Mouse (Mus musculus): Measurements from ENCODE around the gene Vipr1. TPM values are rescaled to one million over a fixed set of nuclear protein-coding genes. Genes with fewer than 3 reads are reported as not detected.

Vipr1 gene
- polyA plus RNA-seq, 1 experiment from 2014 or later = 0.33 TPM

DNA sequence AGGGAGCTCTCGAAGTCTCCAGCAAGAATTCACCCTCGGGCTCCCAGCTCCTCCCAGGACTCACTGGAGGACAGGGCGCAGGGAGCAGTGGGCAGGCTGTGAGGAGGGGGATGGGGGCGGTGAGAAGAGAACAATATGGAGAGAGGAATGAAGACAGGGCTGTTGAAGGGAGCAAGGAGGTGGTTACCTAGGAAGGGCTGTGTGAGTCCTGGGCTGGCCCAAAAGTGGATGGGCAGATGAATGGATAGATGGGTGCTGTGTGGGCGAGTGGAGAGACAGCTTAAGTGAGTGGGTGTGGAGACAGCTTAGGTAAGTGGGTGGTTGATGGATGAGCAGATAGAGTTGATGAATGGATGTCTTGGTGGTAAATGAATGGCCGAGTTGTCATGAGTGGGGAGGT lies 21.0 kb downstream of the Vipr1 start:
- no peak overlapping the region for H3K4me2 ChIP-seq
- H3K4me3 ChIP-seq = no peak overlapping the region
- H3K9me3 ChIP-seq = no peaks in the 10 kb centered on the region
- H3K4me1 ChIP-seq = no peaks in the 10 kb centered on the region
- peaks cover 78% of the 10 kb centered on the region for H3K27me3 ChIP-seq (replicated peaks)
- no peak for ATAC-seq (ENCODE audit: extremely low read depth, insufficient number of reproducible peaks, low FRiP score, low TSS enrichment)
- no peak overlapping the region for H3K9ac ChIP-seq
- no peaks in the 10 kb centered on the region for H3K36me3 ChIP-seq
- H3K27ac ChIP-seq (replicated peaks) = no peak overlapping the region
- 58% methylated on average over 6 of the region's 6 CpGs for WGBS

DNA sequence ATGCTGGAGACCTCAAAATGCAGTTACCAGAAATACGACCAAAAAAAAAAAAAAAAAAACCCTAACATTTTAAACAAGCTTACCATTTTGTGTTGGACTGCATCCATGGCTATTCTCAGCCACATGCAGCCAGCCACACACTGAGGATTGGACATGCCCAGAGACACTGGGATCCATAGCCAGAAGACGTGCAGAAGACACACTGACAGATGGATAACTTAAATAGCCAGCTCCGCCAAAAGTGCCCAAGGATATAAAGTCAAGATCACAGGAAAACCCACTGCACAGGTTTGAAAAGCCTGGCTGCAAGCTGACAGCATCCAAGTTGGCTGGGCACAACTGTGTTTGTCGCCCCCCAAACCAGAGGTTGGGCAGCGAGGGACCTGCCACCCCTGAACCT lies 21.6 kb downstream of the Vipr1 start:
- WGBS = 75% methylated on average over 5 of the region's 5 CpGs
- Histone ChIP-seq H3K4me2 (no peak overlapping the region), H3K4me1 (peaks cover 2% of the 10 kb centered on the region), H3K4me3 (no peak overlapping the region), H3K27ac (replicated peaks) (no peak overlapping the region), H3K9ac (no peak overlapping the region), H3K36me3 (no peaks in the 10 kb centered on the region), H3K27me3 (replicated peaks) (peaks cover 81% of the 10 kb centered on the region), H3K9me3 (no peaks in the 10 kb centered on the region)
- ATAC-seq (ENCODE audit: extremely low read depth, insufficient number of reproducible peaks, low FRiP score, low TSS enrichment) = no peak

- WGBS = 68% methylated on average over 16 of the region's 16 CpGs
- Histone ChIP-seq H3K27me3 (replicated peaks) (peaks cover 89% of the 10 kb centered on the region), H3K9me3 (no peaks in the 10 kb centered on the region), H3K27ac (replicated peaks) (no peak overlapping the region), H3K4me1 (peaks cover 28% of the 10 kb centered on the region), H3K36me3 (no peaks in the 10 kb centered on the region), H3K4me3 (no peak overlapping the region), H3K4me2 (no peak overlapping the region), H3K9ac (no peak overlapping the region)
- no peak for ATAC-seq (ENCODE audit: extremely low read depth, insufficient number of reproducible peaks, low FRiP score, low TSS enrichment)
Observed at GRCm38 (mm10) chr9:121666957-121667630, 24.6 kb downstream of the Vipr1 start.

- H3K4me3 ChIP-seq = no peak overlapping the region
- H3K4me2 ChIP-seq = no peak overlapping the region
- no peaks in the 10 kb centered on the region for H3K36me3 ChIP-seq
- peaks cover 82% of the 10 kb centered on the region for H3K27me3 ChIP-seq (replicated peaks)
- no peak overlapping the region for H3K9ac ChIP-seq
- peaks cover 35% of the 10 kb centered on the region for H3K4me1 ChIP-seq
- no peaks in the 10 kb centered on the region for H3K9me3 ChIP-seq
- 78% methylated on average over 11 of the region's 11 CpGs for WGBS
- no peak overlapping the region for H3K27ac ChIP-seq (replicated peaks)
- ATAC-seq (ENCODE audit: extremely low read depth, insufficient number of reproducible peaks, low FRiP score, low TSS enrichment) = no peak
Observed at GRCm38 (mm10) chr9:121667822-121668221, 25.3 kb downstream of the Vipr1 start.

- ATAC-seq (ENCODE audit: extremely low read depth, insufficient number of reproducible peaks, low FRiP score, low TSS enrichment) = no peak
- Histone ChIP-seq H3K9me3 (no peaks in the 10 kb centered on the region), H3K36me3 (no peaks in the 10 kb centered on the region), H3K4me2 (peak overlapping the region; percentile 74), H3K27me3 (replicated peaks) (peaks cover 67% of the 10 kb centered on the region), H3K4me3 (peak overlapping the region; percentile 47), H3K27ac (replicated peaks) (no peak overlapping the region), H3K4me1 (peaks cover 39% of the 10 kb centered on the region), H3K9ac (peak overlapping the region; percentile 72)
- WGBS = under 1% methylated on average over 28 of the region's 28 CpGs
Observed at GRCm38 (mm10) chr9:121669348-121669791, 26.9 kb downstream of the Vipr1 start.

GRCm38 (mm10) chr9:121671300-121671699 lies 28.8 kb downstream of the Vipr1 start:
- H3K36me3 ChIP-seq = no peaks in the 10 kb centered on the region
- no peak for ATAC-seq (ENCODE audit: extremely low read depth, insufficient number of reproducible peaks, low FRiP score, low TSS enrichment)
- no peak overlapping the region for H3K4me2 ChIP-seq
- H3K27me3 ChIP-seq (replicated peaks) = peaks cover 48% of the 10 kb centered on the region
- H3K4me1 ChIP-seq = peaks cover 39% of the 10 kb centered on the region
- H3K9ac ChIP-seq = no peak overlapping the region
- no peak overlapping the region for H3K4me3 ChIP-seq
- no peaks in the 10 kb centered on the region for H3K9me3 ChIP-seq
- H3K27ac ChIP-seq (replicated peaks) = no peak overlapping the region
- 29% methylated on average over 7 of the region's 7 CpGs for WGBS

DNA sequence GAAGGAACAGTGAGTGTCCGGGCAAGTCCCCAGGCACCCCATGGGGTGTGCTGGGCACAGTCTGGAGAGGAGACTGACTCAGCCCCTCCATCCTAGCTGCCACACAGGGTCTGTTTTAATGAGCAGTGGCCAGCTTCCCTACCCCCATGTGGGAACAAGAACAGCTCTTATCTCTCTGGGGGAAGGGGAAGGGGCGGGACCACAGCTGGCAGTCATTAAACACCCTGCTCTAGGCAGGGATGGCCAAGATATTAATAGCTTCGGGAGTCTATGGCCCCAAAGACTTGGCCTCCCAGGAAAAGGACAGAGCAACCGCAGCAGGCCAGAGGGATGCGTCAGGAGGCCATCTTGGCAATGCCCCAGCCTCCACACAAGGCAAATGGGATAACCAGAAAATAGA lies 29.8 kb downstream of the Vipr1 start:
- H3K9me3 ChIP-seq = no peaks in the 10 kb centered on the region
- WGBS = 31% methylated on average over 5 of the region's 5 CpGs
- peaks cover 44% of the 10 kb centered on the region for H3K4me1 ChIP-seq
- peaks cover 38% of the 10 kb centered on the region for H3K27me3 ChIP-seq (replicated peaks)
- no peak overlapping the region for H3K4me3 ChIP-seq
- H3K9ac ChIP-seq = 0 out of 2 replicates have a peak overlapping the region, but pooled peaks have one; percentile 7
- H3K36me3 ChIP-seq = no peaks in the 10 kb centered on the region
- peak overlapping the region; percentile 36 for H3K27ac ChIP-seq (replicated peaks)
- ATAC-seq (ENCODE audit: extremely low read depth, insufficient number of reproducible peaks, low FRiP score, low TSS enrichment) = no peak
- H3K4me2 ChIP-seq = no peak overlapping the region; the same call in 1 of the 2 replicates

DNA sequence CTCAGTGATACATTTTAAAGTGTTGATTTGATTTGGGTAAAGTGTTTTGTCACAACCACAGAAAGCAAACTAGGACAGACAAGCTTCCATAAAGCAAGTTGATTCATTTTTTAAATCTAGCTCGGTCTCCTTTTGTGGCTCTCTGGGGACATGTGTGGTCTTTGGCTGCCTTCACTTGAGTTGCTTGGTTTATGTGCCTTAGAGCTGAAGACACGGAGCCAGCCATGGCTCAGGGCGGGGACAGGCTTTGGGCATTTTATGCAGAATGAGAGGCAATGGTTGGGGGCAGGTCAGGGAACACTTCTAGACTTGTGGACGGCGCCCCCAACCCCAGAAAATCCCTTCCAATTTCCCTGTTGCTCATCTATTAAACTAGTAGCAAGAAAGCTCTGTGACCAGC lies 31.2 kb downstream of the Vipr1 start:
- H3K4me2 ChIP-seq = no peak overlapping the region
- H3K4me1 ChIP-seq = peaks cover 50% of the 10 kb centered on the region
- no peak overlapping the region for H3K9ac ChIP-seq
- H3K27ac ChIP-seq (replicated peaks) = no peak overlapping the region
- H3K4me3 ChIP-seq = no peak overlapping the region
- ATAC-seq (ENCODE audit: extremely low read depth, insufficient number of reproducible peaks, low FRiP score, low TSS enrichment) = no peak
- H3K27me3 ChIP-seq (replicated peaks) = peaks cover 24% of the 10 kb centered on the region
- no peaks in the 10 kb centered on the region for H3K9me3 ChIP-seq
- WGBS = 91% methylated on average over 5 of the region's 5 CpGs
- no peaks in the 10 kb centered on the region for H3K36me3 ChIP-seq

DNA sequence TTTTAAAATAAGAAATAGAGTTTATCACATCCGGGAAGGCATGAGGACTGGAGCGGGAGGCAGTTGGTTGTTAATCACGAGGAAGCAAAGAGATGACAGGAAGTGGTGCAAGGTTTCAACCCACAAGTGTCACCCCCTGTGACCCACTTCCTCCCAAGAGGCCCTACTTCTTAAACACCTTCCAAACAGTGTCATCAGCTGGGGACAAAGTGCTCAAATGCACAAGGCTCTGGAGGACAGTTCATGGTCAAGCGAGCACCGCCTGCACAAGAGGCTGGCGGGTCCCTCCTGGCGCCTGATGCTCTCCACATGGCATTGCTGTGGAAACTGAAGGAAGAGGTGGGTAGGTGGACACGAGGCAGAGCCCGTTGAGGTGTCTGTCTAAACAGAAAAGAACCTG lies 32.5 kb downstream of the Vipr1 start:
- H3K4me2 ChIP-seq = no peak overlapping the region
- H3K27ac ChIP-seq (replicated peaks) = no peak overlapping the region
- H3K4me1 ChIP-seq = peaks cover 39% of the 10 kb centered on the region
- H3K27me3 ChIP-seq (replicated peaks) = peaks cover 17% of the 10 kb centered on the region
- H3K4me3 ChIP-seq = no peak overlapping the region
- H3K36me3 ChIP-seq = no peaks in the 10 kb centered on the region
- H3K9me3 ChIP-seq = no peaks in the 10 kb centered on the region
- no peak overlapping the region for H3K9ac ChIP-seq
- WGBS = 74% methylated on average over 9 of the region's 9 CpGs
- ATAC-seq (ENCODE audit: extremely low read depth, insufficient number of reproducible peaks, low FRiP score, low TSS enrichment) = no peak

DNA sequence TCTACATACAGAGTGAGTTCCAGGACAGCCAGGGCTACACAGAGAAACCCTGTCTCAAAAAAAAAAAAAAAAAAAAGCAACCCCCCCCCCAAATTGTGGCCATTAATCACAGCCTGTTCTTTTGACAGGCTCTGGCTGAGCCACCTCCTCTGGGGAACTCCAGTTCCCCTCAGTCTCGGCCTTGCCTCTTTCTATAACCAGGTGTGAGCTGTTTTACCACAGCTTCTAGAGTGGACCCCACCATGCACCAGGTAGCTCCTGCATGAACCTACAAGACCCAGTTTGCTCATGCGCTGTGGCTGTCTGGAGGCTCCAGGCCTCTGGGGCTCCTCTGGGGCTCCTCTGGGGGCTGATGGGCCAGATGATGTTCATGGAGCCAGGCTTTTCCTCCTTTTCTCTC lies 33.0 kb downstream of the Vipr1 start:
- 83% methylated on average over 2 of the region's 2 CpGs for WGBS
- no peak for ATAC-seq (ENCODE audit: extremely low read depth, insufficient number of reproducible peaks, low FRiP score, low TSS enrichment)
- Histone ChIP-seq H3K36me3 (no peaks in the 10 kb centered on the region), H3K9ac (no peak overlapping the region), H3K4me3 (no peak overlapping the region), H3K4me2 (no peak overlapping the region), H3K9me3 (no peaks in the 10 kb centered on the region), H3K4me1 (peaks cover 34% of the 10 kb centered on the region), H3K27me3 (replicated peaks) (peaks cover 11% of the 10 kb centered on the region), H3K27ac (replicated peaks) (no peak overlapping the region)

DNA sequence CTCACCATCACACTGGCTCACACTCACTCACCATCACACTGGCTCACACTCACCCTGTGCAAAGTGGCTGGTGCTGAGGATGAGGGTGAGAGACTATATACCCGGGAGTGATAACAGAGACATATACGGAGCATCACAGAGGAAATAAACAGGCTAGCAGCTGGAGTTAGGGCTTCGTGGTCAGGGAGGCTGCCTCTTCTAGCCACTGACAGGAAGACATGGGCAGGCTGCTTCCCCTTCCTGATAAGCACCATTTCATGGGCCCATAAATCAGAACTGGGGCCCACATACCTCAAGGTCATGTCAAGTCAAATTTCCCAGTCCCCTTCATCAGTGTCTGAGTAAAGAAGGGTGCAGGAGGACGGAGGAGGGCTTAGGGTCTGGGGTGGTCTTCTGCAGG lies 34.6 kb downstream of the Vipr1 start:
- H3K27ac ChIP-seq (replicated peaks) = no peak overlapping the region
- no peak for ATAC-seq (ENCODE audit: extremely low read depth, insufficient number of reproducible peaks, low FRiP score, low TSS enrichment)
- H3K36me3 ChIP-seq = no peaks in the 10 kb centered on the region
- WGBS = 44% methylated on average over 4 of the region's 4 CpGs
- H3K9me3 ChIP-seq = no peaks in the 10 kb centered on the region
- H3K27me3 ChIP-seq (replicated peaks) = 0 out of 2 replicates have a peak, but pooled peaks cover 4% of the 10 kb centered on the region
- H3K4me1 ChIP-seq = peaks cover 22% of the 10 kb centered on the region
- no peak overlapping the region for H3K4me2 ChIP-seq
- H3K4me3 ChIP-seq = no peak overlapping the region
- no peak overlapping the region for H3K9ac ChIP-seq

GRCm38 (mm10) chr9:121677476-121677875 lies 35.0 kb downstream of the Vipr1 start:
- 0 out of 2 replicates have a peak, but pooled peaks cover 4% of the 10 kb centered on the region for H3K27me3 ChIP-seq (replicated peaks)
- H3K27ac ChIP-seq (replicated peaks) = no peak overlapping the region
- no peak overlapping the region for H3K4me2 ChIP-seq
- H3K4me1 ChIP-seq = peaks cover 18% of the 10 kb centered on the region
- 62% methylated on average over 8 of the region's 8 CpGs for WGBS
- no peaks in the 10 kb centered on the region for H3K36me3 ChIP-seq
- no peak for ATAC-seq (ENCODE audit: extremely low read depth, insufficient number of reproducible peaks, low FRiP score, low TSS enrichment)
- H3K9ac ChIP-seq = no peak overlapping the region
- H3K4me3 ChIP-seq = no peak overlapping the region
- no peaks in the 10 kb centered on the region for H3K9me3 ChIP-seq

Measured in heart, embryonic 13.5 days (tissue).